Mouse (Mus musculus) heart, embryonic 14.5 days (tissue): Measurements from ENCODE around the gene Mdm1. TPM values are rescaled to one million over a fixed set of nuclear protein-coding genes. Genes with fewer than 3 reads are reported as not detected.
"Not testable (repeated sequence)": the region's sequence is repeated elsewhere in the genome, so short reads cannot be mapped to it uniquely, and the experiment has no call there.

Source experiments
- ATAC-seq: fragments of 200-750 bp; cut with Nextera tagmentation; 2 replicates; pipeline ENCODE4 v1.8.0; 2017; ENCODE audit warnings: low read depth, moderate TSS enrichment; ENCODE audit not compliant: insufficient number of reproducible peaks, insufficient read depth, low FRiP score
- H3K27ac ChIP-seq, 2 experiments: fragments of 200-500 bp in 1 of 2; fragments of 300-500 bp in 1 of 2; sonication (generic) in 1 of 2; replicated peaks in 1 of 2; 2 replicates each; pipeline ENCODE4 v1.5.1; 2012 to 2014; ENCODE audit warnings: low read depth in 2 of 2, low read length in 2 of 2, control low read depth in 1 of 2, mild to moderate bottlenecking in 1 of 2, mixed read lengths in 1 of 2; ENCODE audit not compliant: control insufficient read depth in 1 of 2, insufficient read depth in 1 of 2
- H3K27me3 ChIP-seq: fragments of 300-500 bp; sonication (generic); 2 replicates; pipeline ENCODE4 v1.6.1; 2014; ENCODE audit warnings: mild to moderate bottlenecking, low read length, control low read depth; ENCODE audit not compliant: control insufficient read depth, insufficient read depth
- H3K36me3 ChIP-seq: fragments of 300-500 bp; sonication (generic); 2 replicates; pipeline ENCODE4 v1.6.1; 2014; ENCODE audit warnings: mild to moderate bottlenecking, control low read depth, low read length, mixed read lengths; ENCODE audit not compliant: control insufficient read depth, insufficient read depth
- H3K4me1 ChIP-seq, 2 experiments: fragments of 200-500 bp in 1 of 2; fragments of 300-500 bp in 1 of 2; sonication (generic) in 1 of 2; 2 replicates each; pipeline ENCODE4 v1.6.1; 2012 to 2014; ENCODE audit warnings: low read length in 2 of 2, control low read depth in 1 of 2, mixed read lengths in 1 of 2; ENCODE audit not compliant: control insufficient read depth in 2 of 2, insufficient read depth in 2 of 2
- H3K4me2 ChIP-seq: fragments of 300-500 bp; sonication (generic); 2 replicates; pipeline ENCODE4 v1.6.1; 2014; ENCODE audit warnings: mild to moderate bottlenecking, low read length
- H3K4me3 ChIP-seq, 2 experiments: fragments of 200-500 bp in 1 of 2; fragments of 300-500 bp in 1 of 2; sonication (generic) in 1 of 2; 2 replicates each; pipeline ENCODE4 v1.5.1; 2012 to 2014; ENCODE audit warnings: low read length in 2 of 2, mild to moderate bottlenecking in 2 of 2, control low read depth in 1 of 2, low read depth in 1 of 2, moderate library complexity in 1 of 2; ENCODE audit not compliant: control insufficient read depth in 1 of 2, insufficient read depth in 1 of 2
- H3K9ac ChIP-seq: fragments of 300-500 bp; sonication (generic); 2 replicates; pipeline ENCODE4 v1.6.1; 2014; ENCODE audit warnings: mild to moderate bottlenecking, low read length
- H3K9me3 ChIP-seq: fragments of 300-500 bp; sonication (generic); 2 replicates; pipeline ENCODE4 v1.6.1; 2016; ENCODE audit warnings: low read length, control low read depth; ENCODE audit not compliant: control insufficient read depth
- WGBS: fragments of 180-500 bp; shearing (Covaris S2); extraction: QIAGEN DNeasy Blood & Tissue Kit; methylation state at CpG from one replicate; pipeline ENCODE4 v1.1.7; 2014; 5-methylcytosine and 5-hydroxymethylcytosine counted together
- polyA plus RNA-seq: library from polyadenylated mRNA; unstranded; fragments of >200 nt; fragmentation: Nextera tagmentation; extraction: Ambion mirVana; gene quantifications from 2 replicates; pipeline ENCODE4 v1.2.1, GENCODE M21; 2014

Mdm1 gene
- polyA plus RNA-seq, 1 experiment from 2014 or later = 12.0 TPM

GRCm38 (mm10) chr10:118172876-118173275, 31.3 kb downstream of the Mdm1 start:
- 96% methylated on average over 3 of the region's 3 CpGs for WGBS
- H3K9me3 ChIP-seq = no peaks in the 10 kb centered on the region
- no peaks in the 10 kb centered on the region for H3K4me1 ChIP-seq
- no peak overlapping the region for H3K9ac ChIP-seq
- no peak overlapping the region for H3K4me3 ChIP-seq
- H3K36me3 ChIP-seq = peaks cover 11% of the 10 kb centered on the region; the same call in 1 of the 2 replicates
- no peak overlapping the region for H3K27ac ChIP-seq
- H3K27me3 ChIP-seq = no peaks in the 10 kb centered on the region
- no peak overlapping the region for H3K4me2 ChIP-seq
- ATAC-seq = no peak

GRCm38 (mm10) chr10:118175542-118175941, 33.9 kb downstream of the Mdm1 start:
- H3K4me1 ChIP-seq, H3K4me3 ChIP-seq, ATAC-seq, H3K27me3 ChIP-seq, H3K4me2 ChIP-seq, H3K9me3 ChIP-seq, H3K9ac ChIP-seq, H3K36me3 ChIP-seq, H3K27ac ChIP-seq: not testable (repeated sequence)
- 63% methylated on average over 4 of the region's 4 CpGs for WGBS

- no peaks in the 10 kb centered on the region for H3K36me3 ChIP-seq
- H3K9me3 ChIP-seq = no peaks in the 10 kb centered on the region
- H3K4me3 ChIP-seq = no peak overlapping the region
- ATAC-seq = no peak
- no peaks in the 10 kb centered on the region for H3K4me1 ChIP-seq
- no peaks in the 10 kb centered on the region for H3K27me3 ChIP-seq
- 61% methylated on average over 10 of the region's 10 CpGs for WGBS
- no peak overlapping the region for H3K4me2 ChIP-seq
- H3K27ac ChIP-seq = no peak overlapping the region
- H3K9ac ChIP-seq = no peak overlapping the region
Observed at GRCm38 (mm10) chr10:118178735-118179151, 37.1 kb downstream of the Mdm1 start.

- ATAC-seq = no peak
- Histone ChIP-seq H3K27me3 (no peaks in the 10 kb centered on the region), H3K4me1 (no peaks in the 10 kb centered on the region), H3K36me3 (no peaks in the 10 kb centered on the region), H3K4me2 (no peak overlapping the region), H3K9ac (no peak overlapping the region), H3K9me3 (no peaks in the 10 kb centered on the region), H3K4me3 (no peak overlapping the region), H3K27ac (no peak overlapping the region)
- 84% methylated on average over 11 of the region's 11 CpGs for WGBS
Observed at GRCm38 (mm10) chr10:118179265-118179664, 37.7 kb downstream of the Mdm1 start.

DNA sequence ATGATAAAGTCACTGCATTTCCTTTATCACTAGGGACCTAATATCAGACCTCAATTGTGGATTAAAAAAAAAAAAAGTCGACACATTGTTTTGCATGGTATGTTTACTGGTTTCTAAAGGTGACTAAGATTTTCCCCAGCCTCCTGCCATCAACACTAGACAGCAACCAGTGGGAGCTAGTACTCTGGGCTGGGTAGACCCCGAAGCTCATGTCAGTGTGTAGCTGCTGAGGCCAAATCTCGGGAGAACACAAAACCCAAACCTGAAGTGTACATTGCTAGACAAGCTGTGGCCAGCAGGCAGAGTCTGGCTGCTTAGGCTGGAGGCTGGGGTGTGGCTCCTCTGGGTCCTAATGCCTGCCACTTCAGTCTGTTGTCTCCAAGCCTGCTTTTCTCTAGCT, 53.5 kb downstream of the Mdm1 start:
- ATAC-seq = not testable (repeated sequence)

GRCm38 (mm10) chr10:118204642-118205041, 63.0 kb downstream of the Mdm1 start, which contains the start of gene Il22:
Il22 (plus strand) TSS chr10:118204942.
- 66% methylated on average over 4 of the region's 4 CpGs for whole genome bisulfite sequencing

More for the DNA sequence above, 53.5 kb downstream of the Mdm1 start:
- not testable (repeated sequence) for H3K27ac ChIP-seq, H3K27me3 ChIP-seq, H3K9ac ChIP-seq, H3K36me3 ChIP-seq, H3K4me2 ChIP-seq, H3K4me1 ChIP-seq, H3K4me3 ChIP-seq, H3K9me3 ChIP-seq
- WGBS = 27% methylated on average over 3 of the region's 3 CpGs

DNA sequence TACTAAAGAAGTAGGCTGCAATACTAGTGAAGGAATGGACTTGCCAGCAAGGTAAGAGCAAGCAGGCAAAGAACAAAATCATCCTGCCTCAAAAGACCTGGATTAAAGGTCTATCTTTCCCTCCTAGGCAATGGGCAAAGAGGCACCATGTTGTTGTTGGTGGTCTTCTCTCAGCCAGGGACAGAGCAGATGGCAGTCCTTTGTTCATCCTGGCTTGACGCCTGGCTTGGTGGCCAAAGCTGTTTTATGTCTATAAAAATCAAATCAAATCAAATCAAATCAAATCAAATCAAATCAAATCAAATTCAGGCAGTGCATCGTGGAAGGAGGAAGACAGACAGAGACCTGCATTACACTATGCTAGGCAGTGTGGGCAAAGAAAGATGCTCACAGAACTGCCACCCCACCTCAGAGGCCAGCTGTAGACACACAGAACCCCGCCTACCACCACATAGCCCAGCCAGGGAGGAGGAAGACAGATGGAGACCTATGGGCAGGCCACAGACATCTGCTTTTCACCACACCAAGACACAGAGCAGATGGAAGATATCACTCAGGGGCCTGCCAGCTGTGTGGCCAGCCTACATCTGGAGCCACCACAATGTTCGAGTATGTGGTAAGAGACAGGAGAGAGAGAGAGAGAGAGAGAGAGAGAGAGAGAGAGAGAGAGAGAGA, 74.2 kb downstream of the Mdm1 start:
- WGBS = 93% methylated on average over 2 of the region's 4 CpGs
- H3K9me3 ChIP-seq, H3K27me3 ChIP-seq, H3K36me3 ChIP-seq, H3K4me2 ChIP-seq, H3K4me1 ChIP-seq, H3K4me3 ChIP-seq, H3K27ac ChIP-seq, H3K9ac ChIP-seq, ATAC-seq: not testable (repeated sequence)

More at GRCm38 (mm10) chr10:118204642-118205041, 63.0 kb downstream of the Mdm1 start, which contains the start of gene Il22:
- Histone ChIP-seq H3K9me3 (no peaks in the 10 kb centered on the region), H3K27ac (no peak within 1 kb of the TSS), H3K27me3 (no peaks in the 10 kb centered on the region), H3K9ac (no peak within 1 kb of the TSS), H3K4me2 (no peak within 1 kb of the TSS), H3K4me3 (no peak within 1 kb of the TSS), H3K36me3 (no peaks in the 10 kb centered on the region), H3K4me1 (no peaks in the 10 kb centered on the region)
- no peak for ATAC-seq
